Mouse (Mus musculus): ENCODE measurements around the gene Sbf2.

GRCm38 (mm10) chr7:110548268-110548667 lies 66.5 kb downstream of the Sbf2 start:
- TF ChIP-seq CTCF (IDR thresholded peaks at IDR 0.05; ENCODE audit: low read depth) (peak; percentile 51), EP300 (IDR thresholded peaks at IDR 0.05; ENCODE audit: low read depth) (no peak)

Data from heart, postnatal 0 days (tissue).